7 mouse cellular contexts compared by ENCODE assay signal in genomic region chr13:45493846-45494245, GRCm38 (mm10). TPM values are rescaled to one million over a fixed set of nuclear protein-coding genes. Genes with fewer than 3 reads are reported as not detected.
DNase-seq lines count a peak whose midpoint lies in the region; ATAC-seq and TF ChIP-seq lines count a peak whose summit lies in the region.

No protein-coding gene starts in this region.

- peak overlapping the region; percentile 73 for H3K4me3 ChIP-seq in E14TG2a.4 (replicated peaks; ENCODE audit: low read length)
- peak overlapping the region; percentile 12; the same call in 1 of the 2 replicates for H3K4me3 ChIP-seq in forebrain, postnatal 0 days (ENCODE audit: low read depth, low read length)
- no peak overlapping the region for H3K4me3 ChIP-seq in liver, embryonic 13.5 days (replicated peaks)

- H3K4me1 ChIP-seq in E14TG2a.4 (replicated peaks; ENCODE audit: low read depth, low read length) = peaks cover 27% of the 10 kb centered on the region
- H3K4me1 ChIP-seq in forebrain, postnatal 0 days (ENCODE audit: insufficient read depth) = no peaks in the 10 kb centered on the region
- peaks cover 31% of the 10 kb centered on the region for H3K4me1 ChIP-seq in liver, embryonic 13.5 days (replicated peaks)

- no peaks in the 10 kb centered on the region for H3K9me3 ChIP-seq in E14TG2a.4 (ENCODE audit: low read length)
- H3K9me3 ChIP-seq in forebrain, postnatal 0 days (ENCODE audit: low read length) = no peaks in the 10 kb centered on the region
- H3K9me3 ChIP-seq in liver, embryonic 13.5 days (replicated peaks) = no peaks in the 10 kb centered on the region

- no peaks in the 10 kb centered on the region for H3K36me3 ChIP-seq in E14TG2a.4 (ENCODE audit: insufficient read depth, low read length)
- no peaks in the 10 kb centered on the region for H3K36me3 ChIP-seq in forebrain, postnatal 0 days (ENCODE audit: insufficient read depth)
- H3K36me3 ChIP-seq in liver, embryonic 13.5 days = no peaks in the 10 kb centered on the region

- no peak for ATAC-seq in forebrain, postnatal 0 days
- peak; percentile 23; the same call in 1 of the 2 replicates for ATAC-seq in liver, embryonic 13.5 days (ENCODE audit: low read depth)

- WGBS in forebrain, postnatal 0 days = 46% methylated on average over 10 of the region's 10 CpGs
- 44% methylated on average over 10 of the region's 10 CpGs for WGBS in liver, embryonic 13.5 days (ENCODE audit: insufficient replicate concordance)

- DNase-seq in R1 (ENCODE audit: low read depth, low spot score) = peak; percentile 89
- no peak for DNase-seq in forebrain, postnatal 0 days
- DNase-seq in liver, embryonic 13.5 days = no peak
- no peak for DNase-seq in gastrocnemius, adult 8-10 months (ENCODE audit: low spot score in 2 of 2)
- no peak for DNase-seq in urinary bladder, postnatal 14 days (ENCODE audit: low spot score)
- no peak for DNase-seq in layer of hippocampus, postnatal 36 days

- H3K4me2 ChIP-seq in forebrain, postnatal 0 days (ENCODE audit: low read depth) = peak overlapping the region; percentile 38
- peak overlapping the region; percentile 42 for H3K4me2 ChIP-seq in liver, embryonic 13.5 days

- H3K27ac ChIP-seq in forebrain, postnatal 0 days (ENCODE audit: low read depth, low read length) = no peak overlapping the region
- no peak overlapping the region for H3K27ac ChIP-seq in liver, embryonic 13.5 days

- no peaks in the 10 kb centered on the region for H3K27me3 ChIP-seq in E14TG2a.4 (ENCODE audit: insufficient read depth, low read length)
- no peaks in the 10 kb centered on the region for H3K27me3 ChIP-seq in forebrain, postnatal 0 days (ENCODE audit: insufficient read depth, low read length)
- 0 out of 2 replicates have a peak, but pooled peaks cover 4% of the 10 kb centered on the region for H3K27me3 ChIP-seq in liver, embryonic 13.5 days

- H3K9ac ChIP-seq in forebrain, postnatal 0 days = peak overlapping the region; percentile 14; the same call in 1 of the 2 replicates
- H3K9ac ChIP-seq in liver, embryonic 13.5 days = no peak overlapping the region

- no peak for TF ChIP-seq CTCF in E14TG2a.4 (conservative IDR thresholded peaks at IDR 0.05; ENCODE audit: low read length)
- TF ChIP-seq CTCF in forebrain, postnatal 0 days (IDR thresholded peaks at IDR 0.05; ENCODE audit: low read depth) = no peak

RNA-seq across cellular contexts. Expression of gene Gmpr, which starts 13.4 kb away (rescaled TPM):
- total RNA-seq in forebrain, postnatal 0 days (2014; rRNA removed) = 23.7 and 23.8 TPM in 2 replicates
- polyA plus RNA-seq in forebrain, postnatal 0 days (2015; fragmentation: Nextera tagmentation; extraction: Ambion mirVana) = 39.5 and 40.8 TPM in 2 replicates
- polyA plus RNA-seq in liver, embryonic 13.5 days (2015; fragmentation: Nextera tagmentation; extraction: Ambion mirVana) = 352 and 354 TPM in 2 replicates
- 100 to 1,000 TPM; 171 to 206 (median 197) TPM for total RNA-seq in gastrocnemius, adult 8-10 months (2022)
- 10 to 100 TPM; 59.6 to 64.5 TPM for total RNA-seq in layer of hippocampus, postnatal 36 days (2021)
